In genomic region chr16:11619951-11620350, GRCm38 (mm10) we compare ENCODE assay signal across 27 mouse cellular contexts.
"Had no signal": no experiment of that assay in that cellular context is flagged by ENCODE, and none has a peak within 500 bp of the region (broad histone marks: within the 10 kb centered on the region; RNA-seq: fewer than 3 reads in every experiment).

No protein-coding gene starts in this region.

- H3K9me3 ChIP-seq: intestine, embryonic 15.5 days; limb, embryonic 10.5 days; liver, embryonic 13.5 days had no signal

- H3K27ac ChIP-seq: gastrocnemius, adult 2 months; heart, embryonic 10.5 days; hindbrain, embryonic 10.5 days; hindbrain, embryonic 12.5 days; hindbrain, embryonic 14.5 days; intestine, embryonic 15.5 days; layer of hippocampus, adult 2 months; left cerebral cortex, adult 2 months; limb, embryonic 10.5 days; limb, embryonic 12.5 days; liver, embryonic 13.5 days had no signal

- H3K9ac ChIP-seq: heart, embryonic 12.5 days; hindbrain, embryonic 12.5 days; hindbrain, embryonic 14.5 days; intestine, embryonic 15.5 days; limb, embryonic 12.5 days; liver, embryonic 13.5 days had no signal

- DNase-seq: gastrocnemius, adult 2 months; gastrocnemius, postnatal 10 days; gastrocnemius, postnatal 25 days; heart, adult 18-20 months; heart, postnatal 10 days; heart, postnatal 4 days; kidney, adult 18-20 months; kidney, adult 8-10 months; kidney, postnatal 10 days; kidney, postnatal 25 days; kidney, postnatal 4 days; liver; liver, embryonic 13.5 days had no signal

- H3K4me2 ChIP-seq: heart, embryonic 12.5 days; hindbrain, embryonic 12.5 days; hindbrain, embryonic 14.5 days; intestine, embryonic 15.5 days; limb, embryonic 12.5 days; liver, embryonic 11.5 days; liver, embryonic 13.5 days had no signal

- H3K36me3 ChIP-seq: heart, embryonic 10.5 days; heart, embryonic 12.5 days; hindbrain, embryonic 10.5 days; hindbrain, embryonic 12.5 days; intestine, embryonic 15.5 days; limb, embryonic 10.5 days; limb, embryonic 12.5 days; liver, embryonic 13.5 days had no signal

- H3K4me3 ChIP-seq: gastrocnemius, adult 2 months; heart, embryonic 10.5 days; heart, embryonic 12.5 days; hindbrain, embryonic 10.5 days; hindbrain, embryonic 12.5 days; intestine, embryonic 15.5 days; layer of hippocampus, adult 2 months; left cerebral cortex, adult 2 months; limb, embryonic 10.5 days; limb, embryonic 12.5 days; liver, embryonic 13.5 days had no signal

- H3K27me3 ChIP-seq: heart, embryonic 12.5 days; hindbrain, embryonic 12.5 days; intestine, embryonic 15.5 days; limb, embryonic 12.5 days; liver, embryonic 13.5 days had no signal

- ATAC-seq: hindbrain, embryonic 16.5 days; inflammation-experienced regulatory T-cells, adult 6 months; intestine, embryonic 15.5 days; intestine, postnatal 0 days had no signal

- H3K4me1 ChIP-seq: heart, embryonic 10.5 days; heart, embryonic 12.5 days; hindbrain, embryonic 10.5 days; hindbrain, embryonic 12.5 days; intestine, embryonic 15.5 days; limb, embryonic 10.5 days; limb, embryonic 12.5 days had no signal
